Mouse (Mus musculus): Measurements from ENCODE around the gene Arhgef19.

Arhgef19 gene

GRCm38 (mm10) chr4:141283176-141283878 lies 44.0 kb downstream of the Arhgef19 start:
- in situ Hi-C loops (cut with MboI, MseI), result no loop called here

- in situ Hi-C loops (cut with MboI, MseI), result no loop called here
These were observed 44.6 kb downstream of the Arhgef19 start for GRCm38 (mm10) chr4:141283879-141284411.

GRCm38 (mm10) chr4:141284486-141284885 lies 45.2 kb downstream of the Arhgef19 start:
- in situ Hi-C loops (cut with MboI, MseI), result no loop called here

- in situ Hi-C loops (cut with MboI, MseI), result no loop called here
These were observed 45.8 kb downstream of the Arhgef19 start for GRCm38 (mm10) chr4:141285128-141285527.

- in situ Hi-C loops (cut with MboI, MseI), result no loop called here
These were observed 47.7 kb downstream of the Arhgef19 start for GRCm38 (mm10) chr4:141286860-141287517.

- in situ Hi-C loops (cut with MboI, MseI), result no loop called here
These were observed 48.3 kb downstream of the Arhgef19 start for GRCm38 (mm10) chr4:141287518-141288004.

GRCm38 (mm10) chr4:141288152-141288551 lies 48.9 kb downstream of the Arhgef19 start:
- in situ Hi-C loops (cut with MboI, MseI), result no loop called here

- in situ Hi-C loops (cut with MboI, MseI), result no loop called here
These were observed 52.5 kb downstream of the Arhgef19 start for GRCm38 (mm10) chr4:141291571-141292375.

GRCm38 (mm10) chr4:141295774-141296186 lies 56.5 kb downstream of the Arhgef19 start:
- in situ Hi-C loops (cut with MboI, MseI), result no loop called here

- in situ Hi-C loops (cut with MboI, MseI), result no loop called here
These were observed 58.6 kb downstream of the Arhgef19 start for GRCm38 (mm10) chr4:141297934-141298333.

GRCm38 (mm10) chr4:141299356-141299755 lies 60.1 kb downstream of the Arhgef19 start:
- in situ Hi-C loops (cut with MboI, MseI), result no loop called here

GRCm38 (mm10) chr4:141300196-141300595 lies 60.9 kb downstream of the Arhgef19 start:
- in situ Hi-C loops (cut with MboI, MseI), result no loop called here

GRCm38 (mm10) chr4:141301116-141301553 lies 61.8 kb downstream of the Arhgef19 start, which contains the start of gene Epha2:
Gene Epha2, plus strand, starts transcription at chr4:141301240.
- in situ Hi-C loops (cut with MboI, MseI), result no loop called here

GRCm38 (mm10) chr4:141301591-141302427 lies 62.5 kb downstream of the Arhgef19 start:
- in situ Hi-C loops (cut with MboI, MseI), result no loop called here

GRCm38 (mm10) chr4:141302428-141303401 lies 63.4 kb downstream of the Arhgef19 start:
- in situ Hi-C loops (cut with MboI, MseI), result no loop called here

GRCm38 (mm10) chr4:141303402-141304222 lies 64.3 kb downstream of the Arhgef19 start:
- in situ Hi-C loops (cut with MboI, MseI), result no loop called here

- in situ Hi-C loops (cut with MboI, MseI), result no loop called here
These were observed 64.9 kb downstream of the Arhgef19 start for GRCm38 (mm10) chr4:141304223-141304611.

- in situ Hi-C loops (cut with MboI, MseI), result no loop called here
These were observed 66.8 kb downstream of the Arhgef19 start for GRCm38 (mm10) chr4:141306057-141306456.
